Mouse (Mus musculus): Measurements from ENCODE around the gene Abhd17a. TPM values are rescaled to one million over a fixed set of nuclear protein-coding genes. Genes with fewer than 3 reads are reported as not detected.
A peak's percentile ranks its signal among the peaks of the same experiment; 100 is the strongest.

Gene Abhd17a
- 67.9 and 68.7 TPM in 2 replicates for total RNA-seq (2012; rRNA removed)

DNA sequence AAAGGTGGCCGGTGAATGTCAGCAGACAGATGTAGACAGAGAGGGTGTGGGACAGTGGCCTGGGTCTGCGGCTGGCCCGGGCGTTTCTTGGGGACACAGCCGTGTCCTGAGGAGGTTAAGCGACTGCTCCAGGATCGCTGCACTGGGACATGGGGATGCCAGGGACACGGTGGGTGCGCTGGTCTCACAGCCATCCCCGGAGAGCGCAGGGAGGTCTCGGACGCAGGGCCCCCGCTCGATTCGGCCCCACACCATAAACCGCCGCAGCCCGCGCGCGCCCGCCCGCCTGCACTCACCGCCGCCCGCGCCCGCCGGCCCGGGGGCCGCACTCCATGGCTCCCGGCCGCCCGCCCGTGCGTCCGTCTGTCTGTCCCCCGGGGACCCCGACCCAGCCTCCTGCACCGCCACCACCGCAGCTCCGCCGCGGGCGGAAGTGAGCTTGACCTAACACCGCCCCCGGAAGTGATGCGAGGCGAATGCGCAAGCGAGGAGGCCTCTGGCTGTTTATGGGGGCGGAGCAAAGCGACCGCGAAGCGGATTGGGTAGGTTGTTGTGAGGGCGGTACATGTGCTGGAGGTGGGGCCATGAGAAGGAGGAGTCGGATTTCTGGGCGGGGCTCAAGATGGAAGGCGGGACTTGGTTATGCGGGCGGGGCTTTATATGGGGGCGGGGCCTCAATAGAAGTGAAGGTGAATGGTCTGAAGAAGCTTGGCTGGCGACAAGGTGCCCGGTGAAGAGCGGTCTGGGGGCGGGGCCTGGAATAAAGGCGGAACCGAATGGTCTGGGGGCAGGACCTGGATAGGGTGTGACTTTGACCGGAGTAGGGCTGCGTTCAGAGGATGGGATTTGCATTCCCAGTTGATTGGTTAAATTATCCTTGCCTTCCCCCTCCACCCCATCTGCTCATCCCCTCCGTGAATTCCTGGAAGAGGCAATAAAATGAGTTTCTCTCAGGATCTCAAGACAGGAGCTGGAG, at the start of gene Abhd17a:
Abhd17a (minus strand) TSS at position 463 of the 976 bp plus-strand sequence.
- Histone ChIP-seq H3K9ac (ENCODE audit: insufficient read depth, low read depth, low read length, poor library complexity, severe bottlenecking) (peak within 1 kb of the TSS; percentile 94), H3K4me1 (ENCODE audit: control insufficient read depth in 2 of 2, insufficient read depth in 2 of 2, low read length in 2 of 2, poor library complexity in 1 of 2) (peaks cover 0 to 8% of the 10 kb centered on the region in 2 experiments; a peak in 2 of 4 replicates), H3K4me3 (ENCODE audit: insufficient read depth in 1 of 2, low read depth in 1 of 2, low read length in 2 of 2, poor library complexity in 1 of 2, severe bottlenecking in 1 of 2) (peak within 1 kb of the TSS; percentile 93 to 99), H3K27ac (ENCODE audit: insufficient read depth, low read depth, low read length, poor library complexity, severe bottlenecking) (peak within 1 kb of the TSS; percentile 61; the same call in 1 of the 2 replicates), H3K36me3 (ENCODE audit: control insufficient read depth, insufficient read depth, low read length, poor library complexity, severe bottlenecking) (no peaks in the 10 kb centered on the region; the same call in 1 of the 2 replicates), H3K9me3 (ENCODE audit: control insufficient read depth, insufficient read depth, low read depth, low read length) (no peaks in the 10 kb centered on the region)
- in situ Hi-C loops (cut with MboI; ENCODE audit: low sequenced_read_pairs in 2 of 2, unreplicated experiment in 2 of 2): no loop called here
- DNase-seq (ENCODE audit: low read depth, low spot score): peak; percentile 100
- TF ChIP-seq CHD2 (IDR thresholded peaks at IDR 0.05; ENCODE audit: low read depth, low read length): no peak
- TF ChIP-seq ZNF384 (IDR thresholded peaks at IDR 0.05; ENCODE audit: low read depth, low read length): no peak
- no peak for TF ChIP-seq MAFK (IDR thresholded peaks at IDR 0.05; ENCODE audit: insufficient read depth, low read depth, low read length)

DNA sequence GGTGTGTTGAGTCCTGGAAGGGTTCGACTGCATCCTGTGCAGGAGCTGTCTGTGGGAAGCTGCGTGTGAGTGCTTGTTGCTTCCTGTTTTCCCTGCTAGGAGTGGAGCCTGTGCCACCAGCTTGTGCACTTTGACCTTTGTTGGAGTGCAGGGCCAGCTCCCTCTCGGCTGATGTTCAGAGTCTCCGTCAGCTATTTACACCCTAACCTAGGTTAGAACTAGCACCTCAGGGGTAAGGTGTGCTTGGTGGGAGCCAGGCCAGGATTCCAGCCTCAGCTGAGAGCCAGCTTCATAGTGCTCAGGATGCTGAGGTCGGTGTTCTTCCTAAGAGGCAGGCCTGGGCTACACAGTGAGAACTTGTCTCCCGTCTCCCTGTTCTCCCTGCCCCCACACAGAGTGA, 45.2 kb upstream of the Abhd17a start:
- Histone ChIP-seq H3K4me1 (ENCODE audit: control insufficient read depth in 2 of 2, insufficient read depth in 2 of 2, low read length in 2 of 2, poor library complexity in 1 of 2) (peaks cover 0 to 14% of the 10 kb centered on the region in 2 experiments; a peak in 2 of 4 replicates), H3K9ac (ENCODE audit: insufficient read depth, low read depth, low read length, poor library complexity, severe bottlenecking) (no peak overlapping the region), H3K27ac (ENCODE audit: insufficient read depth, low read depth, low read length, poor library complexity, severe bottlenecking) (no peak overlapping the region), H3K9me3 (ENCODE audit: control insufficient read depth, insufficient read depth, low read depth, low read length) (no peaks in the 10 kb centered on the region), H3K36me3 (ENCODE audit: control insufficient read depth, insufficient read depth, low read length, poor library complexity, severe bottlenecking) (peaks cover 67% of the 10 kb centered on the region), H3K4me3 (ENCODE audit: insufficient read depth in 1 of 2, low read depth in 1 of 2, low read length in 2 of 2, poor library complexity in 1 of 2, severe bottlenecking in 1 of 2) (no peak overlapping the region)
- DNase-seq (ENCODE audit: low read depth, low spot score): no peak
- TF ChIP-seq HCFC1 (IDR thresholded peaks at IDR 0.05; ENCODE audit: borderline replicate concordance, insufficient read depth, low read length): no peak
- no peak for TF ChIP-seq ZNF384 (IDR thresholded peaks at IDR 0.05; ENCODE audit: low read depth, low read length)
- TF ChIP-seq ZC3H11A (IDR thresholded peaks at IDR 0.05; ENCODE audit: borderline replicate concordance, low read depth, low read length): no peak
- TF ChIP-seq MAFK (IDR thresholded peaks at IDR 0.05; ENCODE audit: insufficient read depth, low read depth, low read length): no peak
- no peak for TF ChIP-seq CHD2 (IDR thresholded peaks at IDR 0.05; ENCODE audit: low read depth, low read length)
- in situ Hi-C loops (cut with MboI; ENCODE audit: low sequenced_read_pairs in 2 of 2, unreplicated experiment in 2 of 2): no loop called here

DNA sequence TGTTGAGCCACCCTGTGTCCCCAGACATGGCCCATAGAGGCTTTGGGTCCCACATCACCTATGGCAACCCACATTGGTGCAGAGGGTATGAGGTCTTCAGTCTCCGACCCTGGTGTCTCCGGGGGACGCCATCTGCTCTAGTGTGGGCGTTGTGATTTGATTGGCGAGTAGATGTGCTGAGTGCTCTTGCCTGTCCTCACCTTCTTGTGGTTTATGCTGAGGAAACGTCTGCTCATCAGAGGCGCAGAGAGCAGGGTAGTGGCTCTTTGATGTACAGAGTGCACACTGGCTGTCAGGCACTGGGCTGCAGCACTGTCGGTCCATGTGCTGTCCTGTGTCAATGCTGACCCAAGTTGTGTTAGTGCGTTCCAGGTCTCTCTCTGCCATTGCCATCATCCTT, 38.8 kb upstream of the Abhd17a start:
- Histone ChIP-seq H3K4me3 (ENCODE audit: insufficient read depth in 1 of 2, low read depth in 1 of 2, low read length in 2 of 2, poor library complexity in 1 of 2, severe bottlenecking in 1 of 2) (no peak overlapping the region), H3K9me3 (ENCODE audit: control insufficient read depth, insufficient read depth, low read depth, low read length) (no peaks in the 10 kb centered on the region), H3K9ac (ENCODE audit: insufficient read depth, low read depth, low read length, poor library complexity, severe bottlenecking) (no peak overlapping the region), H3K36me3 (ENCODE audit: control insufficient read depth, insufficient read depth, low read length, poor library complexity, severe bottlenecking) (peaks cover 37% of the 10 kb centered on the region; the same call in 1 of the 2 replicates), H3K27ac (ENCODE audit: insufficient read depth, low read depth, low read length, poor library complexity, severe bottlenecking) (no peak overlapping the region), H3K4me1 (ENCODE audit: control insufficient read depth in 2 of 2, insufficient read depth in 2 of 2, low read length in 2 of 2, poor library complexity in 1 of 2) (peaks cover 0 to 5% of the 10 kb centered on the region in 2 experiments; a peak in 2 of 4 replicates)
- no peak for DNase-seq (ENCODE audit: low read depth, low spot score)
- TF ChIP-seq ZNF384 (IDR thresholded peaks at IDR 0.05; ENCODE audit: low read depth, low read length): no peak
- in situ Hi-C loops (cut with MboI; ENCODE audit: low sequenced_read_pairs in 2 of 2, unreplicated experiment in 2 of 2): no loop called here

DNA sequence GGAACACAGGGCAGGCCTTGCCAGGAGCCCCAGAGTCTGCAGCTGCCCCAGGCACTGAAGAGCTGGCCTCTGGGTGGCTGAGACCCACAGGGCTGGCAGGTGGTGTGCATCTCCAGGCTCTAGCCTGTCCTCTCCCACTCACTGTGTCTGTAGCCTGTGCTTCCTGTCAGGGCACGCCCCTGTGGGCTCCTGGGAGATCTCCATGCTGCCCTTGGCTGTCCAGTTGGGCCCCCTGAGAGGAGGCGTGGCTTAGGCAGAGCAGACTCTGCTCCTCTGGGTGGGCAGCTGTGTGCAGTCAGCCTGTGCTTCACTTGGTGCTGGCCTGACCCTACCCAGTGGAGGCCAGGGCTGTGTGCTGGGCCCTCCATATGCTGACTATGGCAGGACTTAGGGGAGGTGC, 37.5 kb upstream of the Abhd17a start:
- Histone ChIP-seq H3K36me3 (ENCODE audit: control insufficient read depth, insufficient read depth, low read length, poor library complexity, severe bottlenecking) (peaks cover 32% of the 10 kb centered on the region; the same call in 1 of the 2 replicates), H3K9me3 (ENCODE audit: control insufficient read depth, insufficient read depth, low read depth, low read length) (no peaks in the 10 kb centered on the region), H3K4me3 (ENCODE audit: insufficient read depth in 1 of 2, low read depth in 1 of 2, low read length in 2 of 2, poor library complexity in 1 of 2, severe bottlenecking in 1 of 2) (no peak overlapping the region), H3K27ac (ENCODE audit: insufficient read depth, low read depth, low read length, poor library complexity, severe bottlenecking) (no peak overlapping the region), H3K9ac (ENCODE audit: insufficient read depth, low read depth, low read length, poor library complexity, severe bottlenecking) (no peak overlapping the region), H3K4me1 (ENCODE audit: control insufficient read depth in 2 of 2, insufficient read depth in 2 of 2, low read length in 2 of 2, poor library complexity in 1 of 2) (peaks cover 0 to 6% of the 10 kb centered on the region in 2 experiments; a peak in 2 of 4 replicates)
- in situ Hi-C loops (cut with MboI; ENCODE audit: low sequenced_read_pairs in 2 of 2, unreplicated experiment in 2 of 2): no loop called here
- DNase-seq (ENCODE audit: low read depth, low spot score): no peak
- TF ChIP-seq ZC3H11A (IDR thresholded peaks at IDR 0.05; ENCODE audit: borderline replicate concordance, low read depth, low read length) (no peak), ZNF384 (IDR thresholded peaks at IDR 0.05; ENCODE audit: low read depth, low read length) (no peak), CHD2 (IDR thresholded peaks at IDR 0.05; ENCODE audit: low read depth, low read length) (no peak), MAFK (IDR thresholded peaks at IDR 0.05; ENCODE audit: insufficient read depth, low read depth, low read length) (no peak), HCFC1 (IDR thresholded peaks at IDR 0.05; ENCODE audit: borderline replicate concordance, insufficient read depth, low read length) (no peak)

All from ES-E14 (cell line).